Mouse (Mus musculus) forebrain, embryonic 13.5 days (tissue): ENCODE measurements around the gene Ctu1. TPM values are rescaled to one million over a fixed set of nuclear protein-coding genes. Genes with fewer than 3 reads are reported as not detected.

Source experiments
- ATAC-seq: fragments of 200-750 bp; cut with Nextera tagmentation; 2 replicates; pipeline ENCODE4 v1.8.0; 2017
- H3K27ac ChIP-seq: fragments of 300-500 bp; sonication (generic); 2 replicates; pipeline ENCODE4 v1.5.1; 2015; ENCODE audit warnings: inconsistent platforms, mild to moderate bottlenecking, moderate library complexity
- H3K27me3 ChIP-seq: fragments of 300-500 bp; sonication (generic); 2 replicates; pipeline ENCODE4 v1.6.1; 2015; ENCODE audit warnings: mild to moderate bottlenecking, inconsistent platforms
- H3K36me3 ChIP-seq: fragments of 300-500 bp; sonication (generic); 2 replicates; pipeline ENCODE4 v1.6.1; 2015; ENCODE audit warnings: mild to moderate bottlenecking, inconsistent platforms; ENCODE audit not compliant: poor library complexity, severe bottlenecking
- H3K4me1 ChIP-seq: fragments of 300-500 bp; sonication (generic); 2 replicates; pipeline ENCODE4 v1.6.1; 2015; ENCODE audit warnings: inconsistent platforms
- H3K4me2 ChIP-seq: fragments of 300-500 bp; sonication (generic); 2 replicates; pipeline ENCODE4 v1.6.1; 2015; ENCODE audit warnings: inconsistent platforms, mild to moderate bottlenecking, moderate library complexity
- H3K4me3 ChIP-seq: fragments of 300-500 bp; sonication (generic); 2 replicates; pipeline ENCODE4 v1.5.1; 2015; ENCODE audit warnings: mild to moderate bottlenecking, inconsistent platforms
- H3K9ac ChIP-seq: fragments of 300-500 bp; sonication (generic); 2 replicates; pipeline ENCODE4 v1.6.1; 2015; ENCODE audit warnings: mild to moderate bottlenecking, inconsistent platforms
- H3K9me3 ChIP-seq: fragments of 300-500 bp; sonication (generic); replicated peaks from 2 replicates; pipeline ENCODE4 v1.6.1; 2016; ENCODE audit warnings: inconsistent platforms
- WGBS: fragments of 180-500 bp; shearing (Covaris S2); methylation state at CpG from one replicate; pipeline ENCODE4 v1.1.7; 2015; 5-methylcytosine and 5-hydroxymethylcytosine counted together
- polyA plus RNA-seq: library from polyadenylated mRNA; unstranded; fragments of >200 nt; fragmentation: Nextera tagmentation; extraction: Ambion mirVana; gene quantifications from 2 replicates; pipeline ENCODE4 v1.2.1, GENCODE M21; 2015

Gene Ctu1
- polyA plus RNA-seq, 1 experiment from 2014 or later = 20.2 TPM

DNA sequence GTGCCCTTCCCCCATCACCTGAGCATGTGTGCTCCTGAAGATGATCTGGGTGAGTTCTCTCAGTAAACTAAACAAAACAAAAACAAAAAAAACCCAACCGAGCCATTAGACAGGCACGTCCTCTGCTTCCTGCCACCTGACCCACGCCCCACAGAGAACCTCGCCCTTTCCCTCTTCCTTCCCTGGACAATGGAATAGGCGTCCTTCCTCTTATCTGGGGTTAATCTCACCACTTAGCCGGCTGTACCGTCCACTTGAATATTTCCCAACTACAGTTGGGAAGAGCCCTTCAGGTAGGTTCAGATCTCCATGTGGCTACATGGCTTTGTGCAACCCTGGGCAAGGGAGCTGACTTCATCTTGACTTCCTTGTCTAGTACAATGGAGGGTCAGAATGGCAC is 13.3 kb downstream of the Ctu1 start:
- H3K36me3 ChIP-seq = no peaks in the 10 kb centered on the region
- H3K4me1 ChIP-seq = no peaks in the 10 kb centered on the region
- no peak overlapping the region for H3K9ac ChIP-seq
- no peak overlapping the region for H3K27ac ChIP-seq
- H3K9me3 ChIP-seq = no peaks in the 10 kb centered on the region; the same call in 1 of the 2 replicates
- no peak overlapping the region for H3K4me3 ChIP-seq
- no peaks in the 10 kb centered on the region for H3K27me3 ChIP-seq
- 77% methylated on average over 7 of the region's 7 CpGs for WGBS
- no peak for ATAC-seq
- H3K4me2 ChIP-seq = no peak overlapping the region

DNA sequence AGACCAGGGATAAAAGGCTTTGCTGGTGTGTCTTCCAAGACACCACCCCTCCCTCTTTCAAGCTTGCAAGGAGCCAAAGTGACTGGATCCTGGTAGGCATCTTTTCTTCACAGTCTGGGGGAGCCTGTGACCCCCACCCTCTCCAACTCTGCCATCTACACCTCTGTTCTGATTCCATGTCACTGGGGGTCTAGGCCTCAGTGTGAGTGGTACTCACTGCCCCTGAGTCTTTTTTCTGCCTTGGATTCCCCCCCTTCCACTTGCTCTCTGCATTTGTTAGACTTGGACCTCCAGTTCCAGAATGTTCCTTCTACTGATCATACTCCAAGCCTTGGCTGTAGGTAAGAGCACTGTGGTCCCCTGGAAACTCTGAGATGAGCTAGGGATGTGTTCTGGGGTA is 18.3 kb downstream of the Ctu1 start, which contains the start of gene Klk14:
Gene Klk14, plus strand, starts transcription at position 301 of the 400 bp plus-strand sequence.
- Histone ChIP-seq H3K27ac (no peak within 1 kb of the TSS), H3K9me3 (no peaks in the 10 kb centered on the region; the same call in 1 of the 2 replicates), H3K4me2 (no peak within 1 kb of the TSS), H3K27me3 (no peaks in the 10 kb centered on the region), H3K4me3 (no peak within 1 kb of the TSS), H3K9ac (no peak within 1 kb of the TSS), H3K36me3 (no peaks in the 10 kb centered on the region), H3K4me1 (no peaks in the 10 kb centered on the region)
- no peak for ATAC-seq

DNA sequence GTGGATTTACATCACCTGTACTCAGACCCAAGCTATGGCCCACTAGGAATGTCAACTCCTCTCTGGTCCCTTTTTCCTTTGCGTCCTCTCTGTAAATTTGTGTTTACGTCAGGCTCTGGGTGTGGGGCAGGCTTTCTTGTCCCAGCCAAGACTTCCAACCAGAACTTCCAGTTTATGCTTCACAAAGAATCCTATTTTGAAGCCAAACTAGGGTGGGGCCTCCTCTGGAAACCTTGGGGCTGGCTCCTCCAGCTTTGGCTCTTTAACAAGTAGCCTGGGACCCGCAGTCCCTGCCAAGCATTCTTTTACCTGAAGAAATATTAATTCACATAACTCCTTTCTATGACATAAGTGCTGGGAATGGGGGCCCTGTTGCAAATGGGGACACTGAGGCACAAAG is 38.2 kb downstream of the Ctu1 start:
- 92% methylated on average over 3 of the region's 3 CpGs for WGBS
- Histone ChIP-seq H3K4me3 (no peak overlapping the region), H3K27me3 (0 out of 2 replicates have a peak, but pooled peaks cover 7% of the 10 kb centered on the region), H3K27ac (no peak overlapping the region), H3K9ac (no peak overlapping the region), H3K4me1 (0 out of 2 replicates have a peak, but pooled peaks cover 3% of the 10 kb centered on the region), H3K9me3 (no peaks in the 10 kb centered on the region), H3K4me2 (no peak overlapping the region), H3K36me3 (no peaks in the 10 kb centered on the region)
- no peak for ATAC-seq

DNA sequence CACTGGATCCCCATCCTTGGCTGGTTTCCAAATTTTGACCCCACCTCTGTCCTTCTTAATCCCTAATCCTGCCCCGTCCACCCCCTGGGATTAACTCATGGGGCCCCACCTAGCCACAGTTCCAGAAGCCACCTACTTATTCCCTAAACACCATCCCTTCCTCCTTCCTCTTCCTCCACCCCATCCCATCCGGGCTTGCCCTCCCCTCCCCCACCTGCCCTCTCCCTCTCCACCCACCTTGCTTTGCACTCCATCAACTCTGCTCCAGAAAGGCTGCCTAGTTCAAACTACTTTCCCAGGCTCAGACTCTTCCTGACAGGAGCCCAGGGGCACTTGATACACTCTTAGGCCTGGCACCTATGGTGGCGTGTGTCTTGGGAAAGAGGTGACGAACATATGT is 40.5 kb downstream of the Ctu1 start, which contains the start of gene Klk13:
Gene Klk13, plus strand, starts transcription at position 301 of the 400 bp plus-strand sequence.
- no peaks in the 10 kb centered on the region for H3K9me3 ChIP-seq
- H3K9ac ChIP-seq = no peak within 1 kb of the TSS
- no peak for ATAC-seq
- H3K4me3 ChIP-seq = no peak within 1 kb of the TSS
- 0 out of 2 replicates have a peak, but pooled peaks cover 7% of the 10 kb centered on the region for H3K27me3 ChIP-seq
- H3K27ac ChIP-seq = no peak within 1 kb of the TSS
- 61% methylated on average over 4 of the region's 4 CpGs for WGBS
- no peaks in the 10 kb centered on the region for H3K36me3 ChIP-seq
- 0 out of 2 replicates have a peak, but pooled peaks cover 3% of the 10 kb centered on the region for H3K4me1 ChIP-seq
- no peak within 1 kb of the TSS for H3K4me2 ChIP-seq

DNA sequence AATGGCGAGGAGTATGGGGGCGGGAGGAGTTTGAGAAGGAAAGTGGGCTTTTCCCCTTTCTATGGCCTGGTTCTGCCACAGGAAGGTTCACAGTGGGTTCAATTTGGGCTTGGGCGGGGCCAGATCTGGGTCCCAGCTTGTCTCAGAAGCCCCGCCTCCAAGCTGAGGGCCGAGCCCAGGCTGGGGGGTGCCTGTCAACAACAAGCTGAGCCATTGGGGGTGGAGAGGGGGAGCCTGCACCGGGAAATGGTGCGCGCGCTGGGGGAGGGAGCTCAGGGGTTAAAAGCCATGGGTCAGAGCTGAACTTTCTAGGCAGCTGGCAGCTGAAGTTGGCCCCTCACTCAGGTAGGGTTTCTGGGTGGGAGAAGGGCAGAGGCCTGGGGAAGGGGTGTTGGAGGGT is 41.1 kb downstream of the Ctu1 start:
- H3K27me3 ChIP-seq = 0 out of 2 replicates have a peak, but pooled peaks cover 7% of the 10 kb centered on the region
- 9% methylated on average over 9 of the region's 9 CpGs for WGBS
- no peak overlapping the region for H3K4me2 ChIP-seq

DNA sequence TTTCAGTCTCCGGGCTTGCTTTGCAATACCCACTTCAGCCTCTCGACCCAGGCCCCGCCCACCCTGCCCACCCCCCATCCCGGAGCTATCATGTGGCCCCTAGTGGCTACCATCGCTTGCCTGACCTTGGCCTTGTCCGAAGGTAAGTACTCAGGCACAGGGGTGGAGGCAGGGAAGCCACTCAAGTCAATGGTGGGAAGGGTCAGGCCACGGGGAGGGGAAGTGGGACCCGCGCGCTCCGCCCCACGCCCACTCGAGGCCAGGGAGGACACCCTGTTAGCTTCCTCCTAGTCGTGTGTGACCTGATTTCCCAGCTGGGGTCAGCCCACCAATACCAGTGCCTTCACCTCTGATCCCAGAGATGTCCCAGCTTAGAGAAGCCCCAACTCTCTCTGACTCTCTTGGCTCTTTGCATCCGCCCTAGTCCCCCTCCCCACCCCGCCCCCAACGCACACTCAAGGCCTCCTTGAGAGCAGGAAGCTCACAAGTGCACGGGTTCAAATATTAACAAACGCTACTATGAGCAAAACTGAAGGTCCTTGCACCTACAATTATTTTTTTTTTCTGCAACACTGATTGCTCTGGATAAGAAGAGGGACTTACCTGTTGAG is 42.0 kb downstream of the Ctu1 start:
- Histone ChIP-seq H3K4me1 (0 out of 2 replicates have a peak, but pooled peaks cover 3% of the 10 kb centered on the region), H3K4me2 (peak overlapping the region; percentile 25), H3K27me3 (0 out of 2 replicates have a peak, but pooled peaks cover 7% of the 10 kb centered on the region), H3K4me3 (no peak overlapping the region), H3K9ac (no peak overlapping the region), H3K27ac (no peak overlapping the region), H3K36me3 (no peaks in the 10 kb centered on the region), H3K9me3 (no peaks in the 10 kb centered on the region)
- WGBS = 7% methylated on average over 19 of the region's 19 CpGs
- no peak for ATAC-seq

More for the DNA sequence above, 41.1 kb downstream of the Ctu1 start:
- Histone ChIP-seq H3K36me3 (no peaks in the 10 kb centered on the region), H3K4me1 (0 out of 2 replicates have a peak, but pooled peaks cover 3% of the 10 kb centered on the region), H3K27ac (no peak overlapping the region), H3K9me3 (no peaks in the 10 kb centered on the region), H3K9ac (no peak overlapping the region), H3K4me3 (no peak overlapping the region)
- ATAC-seq = no peak

Other genes starting within 250 kb of the Ctu1 start
- gene Lim2, start 244.3 kb upstream of the Ctu1 start, polyA plus RNA-seq = not detected in 2 replicates
- not detected in 2 replicates for gene Nkg7, start 234.9 kb upstream of the Ctu1 start, polyA plus RNA-seq
- gene Cldnd2, start 231.2 kb upstream of the Ctu1 start, polyA plus RNA-seq = not detected in 2 replicates
- gene Etfb, start 227.9 kb upstream of the Ctu1 start, polyA plus RNA-seq = 152 and 167 TPM in 2 replicates
- gene Gm45233, start 227.9 kb upstream of the Ctu1 start, polyA plus RNA-seq = 0.26 and 0.47 TPM in 2 replicates
- 4.2 and 4.9 TPM in 2 replicates for gene Vsig10l, start 208.9 kb upstream of the Ctu1 start, polyA plus RNA-seq
- gene Iglon5, start 181.9 kb upstream of the Ctu1 start, polyA plus RNA-seq = 3.7 and 4.9 TPM in 2 replicates
- gene 4931406B18Rik, start 166.1 kb upstream of the Ctu1 start, polyA plus RNA-seq = not detected in 2 replicates
- gene Cd33, start 127.6 kb upstream of the Ctu1 start, polyA plus RNA-seq = 0.57 and 1.5 TPM in 2 replicates
- gene Zfp658, start 109.8 kb upstream of the Ctu1 start, polyA plus RNA-seq = 8.8 and 9.4 TPM in 2 replicates
- 13.2 and 16.0 TPM in 2 replicates for gene Zfp719, start 92.4 kb upstream of the Ctu1 start, polyA plus RNA-seq
- gene Zfp819, start 64.8 kb upstream of the Ctu1 start, polyA plus RNA-seq = 0.37 and 0.67 TPM in 2 replicates
- gene Ceacam18, start 37.3 kb upstream of the Ctu1 start, polyA plus RNA-seq = not detected in 2 replicates
- 0.17 and 0.28 TPM in 2 replicates for gene Siglece, start 11.9 kb upstream of the Ctu1 start, polyA plus RNA-seq
- gene Klk14, start 18.4 kb downstream of the Ctu1 start, polyA plus RNA-seq = not detected in 2 replicates
- not detected in 2 replicates for gene Klk13, start 40.6 kb downstream of the Ctu1 start, polyA plus RNA-seq
- gene Klk12, start 96.9 kb downstream of the Ctu1 start, polyA plus RNA-seq = not detected in 2 replicates
- not detected in 2 replicates for gene Klk11, start 102.6 kb downstream of the Ctu1 start, polyA plus RNA-seq
- not detected in 2 replicates for gene Klk10, start 109.0 kb downstream of the Ctu1 start, polyA plus RNA-seq
- gene Klk9, start 119.9 kb downstream of the Ctu1 start, polyA plus RNA-seq = not detected in 2 replicates
- 4.8 and 5.5 TPM in 2 replicates for gene Klk8, start 125.6 kb downstream of the Ctu1 start, polyA plus RNA-seq
- gene Klk7, start 139.3 kb downstream of the Ctu1 start, polyA plus RNA-seq = not detected in 2 replicates
- not detected in 2 replicates for gene Klk6, start 152.5 kb downstream of the Ctu1 start, polyA plus RNA-seq
- not detected in 2 replicates for gene Klk5, start 170.0 kb downstream of the Ctu1 start, polyA plus RNA-seq
- gene Klk4, start 209.1 kb downstream of the Ctu1 start, polyA plus RNA-seq = 0.14 TPM in 1 of 2 replicates, not detected in the other